Mouse (Mus musculus): ENCODE results near the gene Gbp8.
"Not testable (repeated sequence)": the region's sequence is repeated elsewhere in the genome, so short reads cannot be mapped to it uniquely, and the experiment has no call there.

- not testable (repeated sequence) for TF ChIP-seq CTCF, POLR2A (IDR thresholded peaks at IDR 0.05; ENCODE audit: insufficient read depth, low read depth, low read length)
These were observed 76.9 kb downstream of the Gbp8 start for GRCm38 (mm10) chr5:105062403-105062802.
